Mouse (Mus musculus) skeletal muscle tissue, postnatal 0 days (tissue): ENCODE results near the gene Olfml2a. TPM values are rescaled to one million over a fixed set of nuclear protein-coding genes. Genes with fewer than 3 reads are reported as not detected.

Experiments used
- polyA plus RNA-seq: library from polyadenylated mRNA; unstranded; fragments of >200 nt; fragmentation: Nextera tagmentation; extraction: Ambion mirVana; gene quantifications from 2 replicates; pipeline ENCODE4 v1.2.1, GENCODE M21; 2015

Gene Olfml2a
- 8.5 and 8.6 TPM in 2 replicates for polyA plus RNA-seq

DNA sequence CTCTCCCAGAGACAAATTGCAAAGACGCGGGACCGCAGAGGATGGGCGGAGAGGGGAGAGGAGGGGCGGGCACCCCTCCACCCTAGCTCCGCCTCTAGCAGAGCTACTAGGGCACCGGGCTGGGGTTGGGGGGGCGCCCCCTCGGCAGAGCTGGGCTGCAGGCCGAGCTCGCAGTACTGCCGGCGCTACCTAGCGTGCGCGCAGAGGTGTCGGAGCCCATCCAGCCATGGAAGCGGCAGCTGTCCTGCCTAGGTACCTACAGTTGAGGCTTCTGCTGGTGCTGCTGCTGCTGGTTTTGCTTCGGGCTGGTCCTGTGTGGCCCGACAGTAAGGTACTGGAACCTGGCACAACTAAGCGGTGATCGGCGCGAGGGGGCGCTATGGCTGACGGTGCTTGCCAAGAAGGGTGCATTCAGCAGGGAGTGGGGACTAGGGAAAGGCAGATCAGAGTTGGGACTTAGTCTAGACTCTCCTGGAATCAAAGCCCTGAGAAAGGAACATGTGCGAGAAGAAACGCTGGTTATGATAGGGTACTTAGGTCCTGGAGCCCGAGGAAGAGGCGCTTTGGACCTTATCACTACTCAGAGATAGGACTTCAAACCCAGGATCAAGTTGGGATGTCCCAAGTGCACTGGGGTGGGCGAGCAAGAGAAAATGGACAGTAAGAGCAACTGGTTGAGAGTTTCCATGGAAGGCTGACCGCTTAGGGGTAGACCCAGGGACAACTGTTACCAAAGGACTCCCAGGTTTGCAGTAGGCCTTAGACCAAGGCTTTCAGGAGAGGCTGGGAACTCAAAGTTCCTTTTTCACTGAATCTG is at the start of gene Olfml2a:
Gene Olfml2a, plus strand, starts transcription at position 128 of the 817 bp plus-strand sequence.

DNA sequence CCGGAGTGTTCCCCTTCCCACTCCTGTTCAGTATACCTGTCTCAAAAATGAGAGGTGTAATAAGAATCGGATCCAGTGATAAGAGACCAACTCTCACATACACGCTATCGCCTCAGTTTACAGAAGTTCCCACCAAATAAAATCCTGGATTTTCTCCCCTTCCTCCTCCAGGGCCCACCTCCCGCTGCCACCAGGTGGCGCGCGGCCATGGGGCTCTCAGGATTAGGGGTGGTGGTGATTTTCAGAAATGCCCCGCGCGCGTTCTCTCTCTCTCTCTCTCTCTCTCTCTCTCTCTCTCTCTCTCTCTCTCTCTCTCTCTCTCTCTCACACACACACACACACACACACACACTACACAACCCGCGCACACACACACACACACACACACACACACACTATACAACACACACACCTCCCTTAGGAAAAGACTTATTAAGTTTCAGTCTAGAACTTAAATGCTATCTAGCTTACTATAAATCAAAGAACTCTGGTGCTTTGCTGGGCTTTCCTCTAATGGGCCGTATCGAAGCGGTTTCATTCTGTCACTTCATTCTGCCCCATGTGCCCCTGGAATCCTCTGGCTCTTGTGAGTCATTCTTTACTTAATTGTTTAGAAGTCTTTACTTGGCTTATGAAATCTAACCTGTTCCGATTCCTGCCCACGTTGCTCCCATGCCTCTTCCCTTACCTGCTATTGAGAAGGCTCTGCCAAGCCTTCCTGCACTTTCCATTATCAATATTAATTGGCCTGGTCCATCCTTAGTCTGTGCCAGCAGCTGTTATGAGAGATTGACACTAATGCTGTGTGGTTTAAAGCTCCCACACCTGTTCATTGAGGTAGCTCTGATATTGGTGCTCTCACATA is 4.4 kb upstream of the Olfml2a start, which contains the start of gene Nr6a1:
Gene Nr6a1, minus strand, starts transcription at position 574 of the 865 bp plus-strand sequence.

DNA sequence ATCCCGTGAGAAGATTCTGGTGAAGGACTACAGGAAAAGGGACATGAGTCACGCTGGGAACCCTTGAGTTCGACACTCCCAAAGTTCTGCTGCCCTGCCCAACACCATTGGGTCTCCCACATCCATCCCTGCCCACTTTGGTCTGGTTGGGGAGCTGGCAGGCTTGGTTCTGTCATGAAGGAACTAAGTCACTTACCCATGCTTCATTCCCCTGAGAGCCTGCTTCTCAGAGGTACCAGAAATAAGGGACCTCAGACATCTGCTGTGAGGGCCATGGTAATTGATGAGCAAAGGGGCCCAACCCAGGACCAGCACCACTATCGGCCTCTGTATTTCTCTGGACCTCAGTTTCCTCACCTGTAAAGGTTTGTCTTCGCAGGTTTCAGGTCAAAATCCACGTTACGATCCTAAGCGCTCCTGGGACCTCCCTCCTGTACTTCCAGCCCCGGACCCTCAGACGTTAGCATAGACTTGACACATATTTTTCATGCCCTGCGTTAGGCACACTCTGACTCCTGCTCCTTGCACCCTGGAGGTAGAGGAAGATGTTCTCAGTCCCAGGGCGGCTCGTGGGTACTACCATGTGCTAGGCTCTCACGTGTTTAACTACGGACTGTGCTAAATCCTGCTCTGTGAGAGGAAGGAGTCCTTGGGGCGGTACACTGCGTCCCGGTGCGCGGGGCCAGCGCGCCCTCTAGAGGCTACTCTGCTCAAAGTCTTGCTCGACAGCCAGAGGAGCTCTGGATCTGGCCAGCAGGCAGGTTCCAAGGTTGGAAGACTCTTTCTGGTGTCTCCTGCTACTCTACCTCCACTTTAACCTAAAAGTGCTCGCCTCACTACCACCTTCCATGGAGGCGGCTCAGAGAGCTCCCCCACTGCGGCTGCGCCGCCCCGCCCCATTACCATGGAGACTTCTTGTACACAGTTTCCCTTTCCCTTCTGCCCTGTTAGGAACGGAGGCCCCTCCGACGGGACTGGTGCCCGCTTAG is 65.9 kb downstream of the Olfml2a start, which contains the start of gene Wdr38:
Gene Wdr38, plus strand, starts transcription at position 91 of the 989 bp plus-strand sequence.

DNA sequence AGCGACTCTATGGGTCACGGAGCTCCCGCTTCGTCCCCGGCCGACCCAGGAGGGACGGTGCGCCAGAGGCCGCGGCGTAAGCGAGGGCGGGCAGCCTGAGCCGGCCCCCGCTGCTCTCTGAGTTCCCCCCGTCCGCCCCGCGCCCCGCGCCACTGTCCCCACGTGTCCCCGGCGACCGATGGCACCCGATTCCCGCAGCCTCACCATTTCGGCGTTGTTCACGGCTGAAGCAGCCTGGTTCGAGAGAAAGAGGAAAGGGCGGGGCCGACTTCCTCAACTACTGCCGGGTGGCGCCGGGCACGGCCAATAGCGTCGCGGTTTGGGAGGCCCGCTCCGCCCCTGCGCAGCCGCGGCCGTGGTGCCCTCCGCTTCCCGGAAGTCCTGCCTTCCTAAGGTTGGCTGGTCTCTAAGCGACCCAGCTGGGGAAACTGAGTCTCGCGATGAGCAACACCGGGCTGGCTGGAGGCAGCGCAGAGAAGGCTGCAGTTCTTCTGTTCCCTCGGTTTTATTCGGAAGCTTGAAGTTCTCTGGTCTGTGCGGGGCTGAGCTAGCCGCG is 73.2 kb downstream of the Olfml2a start, which contains the start of gene Arpc5l:
Gene Arpc5l, plus strand, starts transcription at position 469 of the 556 bp plus-strand sequence.

DNA sequence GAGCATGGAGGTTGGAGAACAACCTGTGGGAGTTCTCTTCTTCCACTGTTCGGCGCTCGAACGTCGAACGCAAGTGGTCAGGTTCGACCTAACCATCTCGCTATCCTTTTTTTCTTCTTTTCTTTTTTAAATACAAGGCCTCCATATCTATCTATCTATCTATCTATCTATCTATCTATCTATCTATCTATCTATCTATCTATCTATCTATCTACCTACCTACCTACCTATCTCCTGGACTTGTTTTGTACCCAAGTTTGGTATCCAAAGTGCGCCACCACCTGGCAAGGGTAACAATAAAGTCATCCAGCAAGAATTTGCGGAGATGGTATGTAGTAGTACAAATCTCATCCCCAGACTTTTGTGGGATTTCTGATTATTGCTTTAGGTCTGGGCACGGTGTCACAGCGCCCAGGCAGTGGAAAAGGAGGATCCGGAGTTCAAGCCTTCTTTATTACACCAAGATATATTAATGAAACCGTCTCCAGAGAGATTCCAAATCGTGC is 73.8 kb downstream of the Olfml2a start, which contains the start of gene Rpl35:
Gene Rpl35, minus strand, starts transcription at position 51 of the 506 bp plus-strand sequence.

Other genes starting within 250 kb of the Olfml2a start
- 0.05 TPM in 1 of 2 replicates, not detected in the other for gene Nr5a1, start 217.4 kb upstream of the Olfml2a start, polyA plus RNA-seq
- 0.24 and 0.26 TPM in 2 replicates for gene Nr6a1, start 4.3 kb upstream of the Olfml2a start, polyA plus RNA-seq
- 0.58 and 0.72 TPM in 2 replicates for gene Wdr38, start 65.5 kb downstream of the Olfml2a start, polyA plus RNA-seq
- 63.6 and 74.2 TPM in 2 replicates for gene Arpc5l, start 73.4 kb downstream of the Olfml2a start, polyA plus RNA-seq
- 688 and 821 TPM in 2 replicates for gene Rpl35, start 73.6 kb downstream of the Olfml2a start, polyA plus RNA-seq
- 14.0 and 14.6 TPM in 2 replicates for gene Golga1, start 133.6 kb downstream of the Olfml2a start, polyA plus RNA-seq